Mouse (Mus musculus): ENCODE results near the gene Msantd3.

DNA sequence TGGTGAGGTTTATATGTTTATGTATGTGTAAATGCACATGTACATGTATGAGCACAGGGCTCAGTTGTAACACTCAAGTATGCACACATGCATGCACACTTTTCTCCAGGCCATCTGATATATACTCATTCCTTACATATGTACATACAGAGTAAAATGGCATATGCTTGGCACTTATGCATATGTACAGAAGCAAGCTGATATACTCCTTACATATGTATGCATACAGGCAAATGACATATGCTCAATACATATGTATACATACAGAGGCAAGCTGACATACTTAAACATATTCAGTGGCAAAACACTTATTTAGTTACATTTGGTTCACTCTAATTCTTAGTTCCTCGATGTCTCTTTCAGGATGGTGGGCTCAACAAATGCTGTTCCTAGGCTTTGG lies 38.1 kb downstream of the Msantd3 start:
- TF ChIP-seq CTCF (IDR thresholded peaks at IDR 0.05; ENCODE audit: low read depth, low read length) = no peak
- no peak for TF ChIP-seq POLR2AphosphoS5 (IDR thresholded peaks at IDR 0.05; ENCODE audit: insufficient replicate concordance, low read depth, low read length)
- TF ChIP-seq GATA1 (IDR thresholded peaks at IDR 0.05; ENCODE audit: borderline replicate concordance, low read length) = no peak
